Mouse (Mus musculus) cerebellum, postnatal 36 days (tissue): Measurements from ENCODE around the gene RPS10-NUDT3.

Source experiments
- DNase-seq, 2 experiments: peaks; one replicate each; pipeline ENCODE4 v3.0.0; 2021 to 2022; ENCODE audit warnings: mixed read lengths in 2 of 2

Gene RPS10-NUDT3

DNA sequence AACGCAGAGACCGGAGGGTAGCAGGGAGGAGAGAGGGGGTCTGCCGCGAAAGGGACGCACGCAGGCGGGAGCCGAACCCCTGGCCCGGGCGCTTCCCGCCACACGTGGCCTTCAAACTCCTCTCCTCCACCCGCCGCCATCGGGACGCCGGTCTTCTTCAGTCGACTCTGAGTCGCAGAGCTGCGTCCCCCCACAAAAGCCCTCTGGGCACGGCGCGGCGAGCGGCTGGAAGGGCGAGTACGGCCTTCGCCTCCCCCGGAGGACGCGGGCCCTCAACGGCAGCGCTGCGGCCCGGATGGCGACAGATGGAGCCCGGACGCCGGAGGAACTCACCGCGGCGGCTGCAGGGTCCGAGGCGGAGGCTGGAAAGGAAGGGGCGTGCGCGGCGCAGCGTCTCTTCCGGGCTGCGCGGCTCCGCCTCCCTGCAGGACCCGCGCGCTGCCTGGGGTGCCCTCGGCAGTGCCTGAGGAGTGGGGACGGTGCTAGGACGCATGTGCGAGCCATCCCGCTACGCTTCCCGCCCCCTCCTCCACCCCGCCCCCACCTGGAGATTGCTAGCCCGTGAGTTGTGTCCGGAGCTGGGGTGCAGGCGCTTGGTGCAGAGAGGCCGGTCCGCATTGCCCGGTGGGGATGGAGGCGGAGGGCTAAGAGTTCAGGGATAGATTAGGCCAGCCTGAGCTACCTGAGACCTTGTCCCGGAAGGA is at the start of gene RPS10-NUDT3:
TSS of gene RPS10-NUDT3 (minus strand) at position 352 of the 704 bp plus-strand sequence.
- peak; percentile 84 to 91 for DNase-seq

DNA sequence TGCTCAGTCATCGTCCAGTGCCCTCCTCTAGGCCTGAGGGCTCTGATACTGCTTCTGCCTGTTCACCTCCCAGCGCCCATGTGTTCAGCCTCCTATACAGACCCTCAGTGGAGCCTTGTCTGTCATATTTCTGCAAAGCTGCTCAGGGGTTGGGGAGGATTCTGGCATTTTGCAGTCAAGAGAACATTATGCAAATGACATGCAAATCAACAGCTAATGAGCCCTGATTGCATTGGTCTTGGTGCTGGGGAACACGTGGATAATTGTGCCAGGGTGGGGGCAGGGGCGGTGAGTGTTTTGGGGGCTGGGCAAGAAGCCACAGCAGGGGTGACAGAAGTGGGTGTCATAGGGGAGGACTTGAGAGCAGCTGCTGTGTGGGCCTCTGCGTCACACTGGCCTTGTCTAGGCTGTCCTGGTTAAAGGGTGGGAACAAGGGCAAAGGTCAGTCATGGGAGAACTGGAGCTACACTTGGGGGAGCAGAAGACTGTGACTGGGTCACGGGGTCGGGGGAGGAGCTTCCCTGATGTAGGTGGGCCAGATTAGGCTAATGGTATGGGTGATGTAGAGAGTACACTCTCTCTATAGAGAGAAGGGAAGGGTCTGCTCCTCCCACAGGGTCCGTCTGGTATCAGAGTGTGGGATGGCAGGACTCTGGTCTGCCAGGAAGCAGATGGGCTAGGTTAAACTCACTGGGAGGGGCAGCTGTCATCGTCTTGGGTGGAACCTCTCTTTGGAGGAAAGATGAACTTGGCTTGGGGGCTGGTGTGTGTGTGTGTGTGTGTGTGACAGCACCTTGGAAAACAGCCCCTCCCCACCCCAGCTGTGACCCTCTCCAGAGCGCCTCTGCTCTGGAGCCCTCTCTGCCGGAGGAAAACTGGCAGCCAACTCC is 44.1 kb upstream of the RPS10-NUDT3 start:
- no peak for DNase-seq

GRCm38 (mm10) chr17:27677756-27678155 is 42.7 kb upstream of the RPS10-NUDT3 start:
- DNase-seq = no peak

GRCm38 (mm10) chr17:27676270-27676669 is 41.2 kb upstream of the RPS10-NUDT3 start:
- DNase-seq = no peak

GRCm38 (mm10) chr17:27675453-27675852 is 40.4 kb upstream of the RPS10-NUDT3 start:
- peak in 1 of 2 experiments; percentile 34 for DNase-seq

DNA sequence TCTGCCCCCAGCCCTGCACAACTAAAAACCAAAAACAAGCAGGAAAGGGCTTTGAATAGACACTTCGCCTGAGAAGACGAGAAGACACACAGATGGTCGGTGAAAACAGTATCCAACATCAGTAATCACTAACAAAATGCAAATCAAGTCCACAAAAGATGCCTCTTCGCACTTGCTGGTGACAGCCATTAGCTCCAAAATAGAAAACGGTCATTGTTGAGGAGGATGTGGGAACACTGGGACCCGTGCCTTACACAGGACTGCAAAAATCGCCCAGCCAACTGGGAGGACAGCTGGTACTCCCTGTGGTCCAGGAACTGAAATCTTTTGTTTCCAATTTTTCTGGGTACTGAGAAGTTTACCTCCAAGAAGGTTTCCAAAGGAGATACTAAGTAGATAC is 38.9 kb upstream of the RPS10-NUDT3 start:
- no peak for DNase-seq

GRCm38 (mm10) chr17:27671720-27672119 is 36.7 kb upstream of the RPS10-NUDT3 start:
- DNase-seq = no peak

GRCm38 (mm10) chr17:27658767-27659166 is 23.7 kb upstream of the RPS10-NUDT3 start:
- DNase-seq = no peak

DNA sequence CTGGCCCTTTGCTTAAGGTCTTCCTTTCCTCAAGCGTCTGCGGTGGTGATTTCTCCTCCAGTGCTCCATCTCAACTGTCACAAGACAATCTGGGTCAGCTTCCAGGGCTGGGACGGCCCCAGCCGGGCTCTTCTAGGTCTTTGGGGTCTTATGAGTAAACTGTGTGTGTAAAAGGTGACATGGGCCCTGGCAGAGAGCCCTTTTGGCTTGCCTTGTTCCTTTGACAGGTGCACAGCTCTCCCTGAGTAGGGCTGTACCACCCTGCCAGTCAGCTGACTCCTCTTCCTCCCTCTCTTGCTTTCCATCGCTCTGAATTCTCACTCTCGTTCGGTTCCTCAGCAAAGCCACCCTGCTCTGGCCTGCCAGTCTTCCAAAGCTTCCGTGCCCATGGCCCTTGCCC is 22.1 kb upstream of the RPS10-NUDT3 start:
- DNase-seq = peak; percentile 82 to 85

DNA sequence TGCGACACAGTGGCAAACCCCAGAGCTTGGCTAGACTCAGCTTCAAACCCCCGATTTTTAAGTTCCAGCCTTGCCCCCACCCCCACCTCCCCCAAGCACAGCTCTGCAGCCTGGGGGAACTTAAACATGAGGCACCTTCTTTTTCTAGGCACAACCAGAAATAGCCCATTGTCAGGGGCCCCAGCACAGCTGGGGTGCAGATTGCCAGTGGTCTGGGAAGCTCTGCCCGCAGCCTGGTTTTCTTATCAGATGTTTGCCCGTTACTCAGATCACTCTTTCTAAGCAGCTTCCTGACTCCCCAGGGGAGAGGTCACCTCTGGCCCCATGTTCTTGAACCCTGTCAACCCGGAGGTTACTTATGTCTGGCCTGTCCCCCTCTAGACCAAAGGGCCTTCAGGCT is 21.4 kb upstream of the RPS10-NUDT3 start:
- no peak for DNase-seq

DNA sequence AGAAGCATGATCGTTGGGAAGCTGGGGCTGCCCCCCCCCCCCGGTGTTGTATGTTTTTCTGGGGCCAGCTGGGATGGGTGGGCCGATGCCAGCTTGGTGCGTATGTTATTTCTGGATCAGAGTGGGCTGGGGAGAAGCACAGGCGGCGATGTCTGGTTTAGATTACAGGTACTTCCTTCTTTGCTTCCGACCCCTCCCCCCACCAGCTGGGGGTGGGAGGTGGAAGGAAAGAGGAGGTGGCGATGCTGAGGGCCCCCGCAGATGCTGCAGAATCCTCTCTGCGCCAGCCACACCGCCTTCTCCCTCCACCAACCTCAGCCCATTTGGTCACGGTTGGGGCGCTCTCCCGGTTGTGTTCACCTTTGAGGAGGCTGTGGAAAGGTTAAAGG is 21.0 kb upstream of the RPS10-NUDT3 start:
- DNase-seq = peak; percentile 70 to 74

- peak; percentile 86 to 92 for DNase-seq
Measured at GRCm38 (mm10) chr17:27655089-27656010, 20.3 kb upstream of the RPS10-NUDT3 start, which contains the start of gene Pacsin1. Gene Pacsin1 (plus strand): TSS chr17:27655509.

DNA sequence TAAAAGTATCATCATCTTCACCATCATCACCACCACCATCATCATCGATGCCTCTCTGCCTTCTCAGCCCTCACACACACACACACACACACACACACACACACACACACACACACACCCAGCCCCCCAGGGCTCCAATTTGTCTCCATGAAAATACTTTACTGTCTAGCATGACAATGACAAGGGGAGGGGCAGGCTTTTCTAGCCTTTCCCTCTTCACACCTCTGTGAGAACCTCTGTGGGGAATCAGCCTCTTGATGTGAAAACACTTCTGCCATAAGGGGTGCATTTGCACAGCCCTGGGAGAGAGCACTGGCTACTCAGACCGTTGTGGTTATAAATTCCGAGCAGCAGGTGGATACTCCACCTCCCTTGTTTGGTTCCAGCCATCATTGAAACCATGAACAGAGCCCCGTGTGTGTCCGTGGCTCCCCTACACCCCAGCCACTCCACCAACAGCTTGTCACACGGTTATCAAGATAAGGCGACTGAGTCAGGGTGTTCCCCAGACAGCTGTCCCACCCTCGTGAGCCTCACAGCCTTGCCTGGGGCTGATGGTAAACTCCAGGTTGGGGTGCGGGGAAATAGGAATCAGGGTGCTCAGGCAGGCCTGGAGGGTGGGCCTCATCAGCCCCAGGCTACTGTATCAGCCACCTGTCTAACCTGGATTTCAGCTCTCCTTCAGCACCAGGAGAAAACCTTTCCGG is 18.4 kb upstream of the RPS10-NUDT3 start:
- no peak for DNase-seq

- DNase-seq = no peak
Measured at GRCm38 (mm10) chr17:27652046-27652790, 17.2 kb upstream of the RPS10-NUDT3 start.

- DNase-seq = peak in 1 of 2 experiments; percentile 45
Measured at GRCm38 (mm10) chr17:27650586-27650985, 15.6 kb upstream of the RPS10-NUDT3 start.

GRCm38 (mm10) chr17:27650160-27650559 is 15.1 kb upstream of the RPS10-NUDT3 start:
- DNase-seq = peak; percentile 81 to 84

DNA sequence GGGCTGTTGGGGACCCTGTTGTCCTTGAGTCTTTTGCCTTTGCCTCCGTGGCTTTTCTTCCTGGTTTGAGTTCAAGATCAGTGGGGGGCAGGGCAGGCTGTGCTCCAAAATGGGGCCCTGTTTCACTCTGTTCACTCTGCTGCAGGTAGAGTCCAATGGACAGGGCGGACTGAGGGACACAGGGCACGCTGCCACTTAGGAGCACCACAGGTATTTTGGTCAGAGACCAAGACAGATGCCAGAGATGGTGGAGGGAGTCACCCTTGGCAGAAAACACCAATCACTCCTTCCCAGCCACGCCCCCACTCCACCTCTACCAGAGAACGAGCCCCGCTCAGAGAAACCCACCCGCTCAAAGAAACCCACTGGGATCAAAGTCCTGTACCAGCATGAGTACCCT is 10.8 kb upstream of the RPS10-NUDT3 start:
- peak; percentile 45 to 47 for DNase-seq

DNA sequence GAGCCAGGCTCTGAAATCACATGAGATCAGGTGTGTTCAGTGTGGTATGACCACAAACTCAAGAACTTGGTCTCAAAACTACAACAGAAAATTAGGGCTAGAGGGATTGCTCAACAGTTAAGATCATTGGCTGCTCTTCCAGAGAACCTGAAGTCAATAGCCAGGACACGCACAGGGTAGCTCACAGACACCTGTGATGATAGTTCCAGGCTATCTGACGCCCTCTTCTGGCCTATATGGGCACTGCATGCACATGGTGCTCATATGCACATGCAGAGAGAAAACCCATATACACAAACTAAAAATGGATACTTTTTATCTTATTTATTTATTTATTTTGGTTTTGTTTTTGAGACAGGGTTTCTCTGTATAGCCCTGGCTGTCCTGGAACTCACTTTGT is 9.6 kb upstream of the RPS10-NUDT3 start:
- DNase-seq = peak; percentile 42 to 51

DNA sequence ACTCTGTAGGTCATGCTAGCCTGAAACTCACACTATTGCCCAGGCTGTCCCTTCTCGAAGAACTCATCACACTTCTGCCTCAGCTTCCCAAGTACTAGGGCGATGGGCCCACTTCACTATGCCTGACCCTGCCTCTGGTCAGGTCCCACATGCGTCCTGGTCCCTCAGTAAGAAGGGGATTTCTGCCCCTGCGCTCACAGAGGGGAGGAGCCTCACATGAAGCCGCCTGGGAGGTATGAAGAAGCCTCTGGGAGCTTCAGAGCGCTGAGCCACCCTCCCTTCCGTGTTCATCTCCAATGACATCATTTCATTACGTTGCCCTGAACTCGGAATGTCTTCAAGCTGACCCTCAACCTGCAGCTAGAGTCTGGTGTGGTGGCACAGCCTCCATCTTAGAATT is 8.7 kb upstream of the RPS10-NUDT3 start:
- no peak for DNase-seq

GRCm38 (mm10) chr17:27643101-27643500 is 8.1 kb upstream of the RPS10-NUDT3 start:
- peak; percentile 57 to 71 for DNase-seq

DNA sequence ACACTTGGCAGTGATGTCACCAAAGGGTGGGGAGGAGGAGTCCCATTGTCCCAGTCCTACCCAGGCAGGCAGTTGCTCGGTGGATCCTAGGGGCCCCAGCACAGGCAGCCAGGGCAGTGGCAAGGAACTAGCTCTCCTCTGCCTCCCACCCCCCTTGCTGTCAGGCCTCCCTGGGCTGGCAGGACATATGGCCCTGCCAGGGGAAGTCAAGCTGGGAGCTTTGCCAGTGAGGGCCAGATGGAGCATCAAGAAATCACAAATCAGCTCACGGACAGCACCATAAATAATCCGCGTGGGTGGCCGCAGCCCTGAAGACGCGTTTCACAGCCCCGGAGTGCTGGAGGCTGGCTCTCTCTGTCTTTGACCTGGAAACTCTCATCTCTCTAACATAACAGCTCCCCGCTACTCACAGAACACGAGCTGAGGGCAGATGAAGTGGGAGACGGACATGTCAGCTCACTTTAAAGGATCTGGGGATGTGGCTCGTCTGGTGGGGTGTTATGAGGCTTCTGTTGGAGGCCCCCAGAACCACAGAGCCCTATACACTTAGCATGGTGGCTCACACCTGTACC is 7.6 kb upstream of the RPS10-NUDT3 start:
- DNase-seq = peak; percentile 97
